Mouse (Mus musculus) intestine, embryonic 15.5 days (tissue): ENCODE measurements at regions not wholly inside any gene's neighbourhood (a gene's known extent, or its start where the extent isn't known, plus 50 kb on each side); places are given as distances from the start of the nearest gene placed in this dataset.

Source experiments
- ATAC-seq: fragments of 200-750 bp; cut with Nextera tagmentation; 2 replicates; pipeline ENCODE4 v1.8.0; 2017; ENCODE audit warnings: moderate TSS enrichment, moderate library complexity
- H3K27ac ChIP-seq: fragments of 300-500 bp; sonication (generic); 2 replicates; pipeline ENCODE4 v1.5.1; 2015; ENCODE audit warnings: mild to moderate bottlenecking, inconsistent platforms
- H3K27me3 ChIP-seq: fragments of 300-500 bp; sonication (generic); replicated peaks from 2 replicates; pipeline ENCODE4 v1.6.1; 2015; ENCODE audit warnings: inconsistent platforms
- H3K36me3 ChIP-seq: fragments of 300-500 bp; sonication (generic); 2 replicates; pipeline ENCODE4 v1.6.1; 2015; ENCODE audit warnings: inconsistent platforms
- H3K4me1 ChIP-seq: fragments of 300-500 bp; sonication (generic); replicated peaks from 2 replicates; pipeline ENCODE4 v1.6.1; 2015; ENCODE audit warnings: inconsistent platforms
- H3K4me2 ChIP-seq: fragments of 300-500 bp; sonication (generic); replicated peaks from 2 replicates; pipeline ENCODE4 v1.6.1; 2015; ENCODE audit warnings: mild to moderate bottlenecking, inconsistent platforms
- H3K4me3 ChIP-seq: fragments of 300-500 bp; sonication (generic); replicated peaks from 2 replicates; pipeline ENCODE4 v1.5.1; 2015; ENCODE audit warnings: inconsistent platforms
- H3K9ac ChIP-seq: fragments of 300-500 bp; sonication (generic); 2 replicates; pipeline ENCODE4 v1.6.1; 2015; ENCODE audit warnings: inconsistent platforms
- H3K9me3 ChIP-seq: fragments of 300-500 bp; sonication (generic); 2 replicates; pipeline ENCODE4 v1.6.1; 2016; ENCODE audit warnings: inconsistent platforms
- WGBS: fragments of 180-500 bp; shearing (Covaris S2); methylation state at CpG from one replicate; pipeline ENCODE4 v1.1.7; 2015; 5-methylcytosine and 5-hydroxymethylcytosine counted together

DNA sequence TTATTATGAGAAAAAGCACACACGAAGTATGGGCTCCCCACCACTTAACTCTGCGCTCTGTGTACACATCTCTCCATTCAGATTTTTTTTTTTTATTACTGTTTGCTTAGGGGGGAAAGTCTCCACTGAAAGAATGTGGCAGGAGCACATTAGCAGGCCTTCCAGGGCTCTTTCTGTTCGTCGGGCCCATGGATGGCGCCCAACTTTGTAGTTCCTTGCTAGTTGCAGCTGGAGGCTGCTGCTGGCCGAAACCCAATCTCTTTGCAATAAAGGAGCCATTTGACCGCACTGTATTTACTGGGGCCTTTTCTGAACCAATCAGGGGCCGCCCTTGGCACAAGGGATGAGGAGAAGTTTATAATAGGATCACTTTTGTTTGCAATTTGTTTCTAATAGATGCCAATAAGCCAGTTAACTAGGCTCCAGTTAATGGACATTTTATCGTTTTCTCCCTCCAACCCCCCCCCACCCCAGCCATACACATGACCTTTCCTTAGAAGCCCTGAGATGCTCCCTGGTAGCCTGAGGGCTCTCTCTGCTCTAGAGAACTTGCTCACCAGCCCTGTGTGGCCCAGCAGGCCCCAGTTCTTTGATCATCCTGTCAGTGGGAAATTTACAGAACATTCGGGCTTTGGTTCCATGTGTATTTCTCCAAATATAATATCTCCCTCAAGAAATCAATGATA lies 104.3 kb downstream of the Evx1 start:
- H3K27me3 ChIP-seq: no peaks in the 10 kb centered on the region
- H3K9me3 ChIP-seq: no peaks in the 10 kb centered on the region
- H3K36me3 ChIP-seq: no peaks in the 10 kb centered on the region
- peak overlapping the region; percentile 52 for H3K27ac ChIP-seq
- ATAC-seq: peak; percentile 76
- H3K4me2 ChIP-seq: peak overlapping the region; percentile 26; the same call in 1 of the 2 replicates
- WGBS: 17% methylated on average over 10 of the region's 10 CpGs
- no peak overlapping the region for H3K4me3 ChIP-seq
- peaks cover 13% of the 10 kb centered on the region; the same call in 1 of the 2 replicates for H3K4me1 ChIP-seq
- no peak overlapping the region for H3K9ac ChIP-seq

DNA sequence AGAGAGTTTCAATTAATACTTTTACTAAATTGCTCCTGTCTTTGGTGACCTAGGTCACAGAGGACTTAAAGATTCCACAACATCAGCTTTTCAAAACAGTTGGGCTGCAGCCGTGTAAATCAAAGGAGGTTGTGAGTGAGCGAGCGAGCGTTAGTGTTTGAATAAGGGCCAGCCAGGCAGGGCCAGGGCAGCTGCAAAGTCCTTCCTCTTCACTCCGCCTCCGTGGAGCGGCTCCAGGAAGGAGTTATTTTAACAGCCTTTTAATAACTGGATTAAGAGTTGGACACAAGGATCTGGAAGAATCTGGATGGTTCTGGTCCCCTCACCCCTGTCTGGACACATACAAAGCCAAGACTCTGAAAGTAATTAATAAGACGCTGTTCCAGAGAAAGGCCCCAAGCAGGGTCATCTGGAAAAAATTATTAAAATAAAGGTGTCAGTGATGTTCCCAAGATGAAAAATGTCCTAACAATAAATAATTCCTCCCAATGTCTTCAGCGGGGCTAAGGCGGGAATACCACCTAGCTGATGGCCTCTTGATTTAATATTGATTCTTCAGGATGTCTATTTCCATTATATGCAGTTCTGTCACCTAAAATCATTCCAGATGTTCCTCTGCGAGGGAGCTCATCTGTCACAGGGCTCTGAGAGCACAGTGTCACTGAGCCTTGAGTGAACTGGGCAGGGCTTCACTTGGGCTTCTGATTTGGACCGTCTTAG lies 105.3 kb downstream of the Evx1 start:
- peak; percentile 71 for ATAC-seq
- WGBS: 19% methylated on average over 12 of the region's 12 CpGs
- 0 out of 2 replicates have a peak overlapping the region, but pooled peaks have one; percentile 15 for H3K27ac ChIP-seq

DNA sequence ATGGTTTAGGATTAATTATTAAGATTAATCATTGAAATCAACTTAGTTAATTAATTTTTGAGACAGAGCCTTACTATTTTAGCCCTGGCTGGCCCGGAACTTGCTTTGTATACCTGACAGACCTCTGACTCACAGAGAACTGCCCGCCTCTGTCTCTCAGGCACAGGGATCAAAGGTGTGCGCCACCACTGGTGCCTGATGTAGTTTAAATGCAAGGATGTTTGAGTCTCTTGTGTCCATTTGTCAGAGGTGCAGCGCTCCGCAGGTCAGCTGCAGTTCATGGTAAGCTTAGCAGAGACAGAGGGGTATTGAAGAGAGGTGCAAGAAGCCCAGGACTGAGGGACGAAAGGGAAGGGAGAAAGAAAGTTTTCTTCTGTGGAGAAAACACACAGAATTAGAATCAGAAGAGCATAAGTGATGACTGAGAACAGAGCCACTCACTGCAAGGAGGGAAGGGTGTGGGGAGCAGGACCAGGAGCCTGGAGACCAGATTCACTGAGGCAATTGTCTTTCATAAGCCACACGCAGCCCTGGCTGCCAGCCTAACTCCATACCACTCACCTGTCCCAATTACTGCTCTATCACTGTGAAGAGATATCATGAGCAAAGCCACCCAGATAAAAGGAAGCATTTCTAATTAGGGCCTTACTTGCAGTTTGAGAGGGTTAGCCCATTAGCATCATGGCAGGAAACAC lies 107.1 kb downstream of the Evx1 start:
- Histone ChIP-seq H3K36me3 (no peaks in the 10 kb centered on the region), H3K27me3 (no peaks in the 10 kb centered on the region), H3K4me2 (no peak overlapping the region), H3K9ac (no peak overlapping the region), H3K4me3 (no peak overlapping the region), H3K4me1 (peaks cover 13% of the 10 kb centered on the region; the same call in 1 of the 2 replicates), H3K9me3 (no peaks in the 10 kb centered on the region), H3K27ac (no peak overlapping the region)
- 88% methylated on average over 7 of the region's 7 CpGs for WGBS
- no peak for ATAC-seq

More for the DNA sequence above, 105.3 kb downstream of the Evx1 start:
- H3K27me3 ChIP-seq: no peaks in the 10 kb centered on the region
- H3K9ac ChIP-seq: no peak overlapping the region
- H3K36me3 ChIP-seq: no peaks in the 10 kb centered on the region
- H3K4me1 ChIP-seq: peaks cover 13% of the 10 kb centered on the region; the same call in 1 of the 2 replicates
- no peak overlapping the region for H3K4me2 ChIP-seq
- no peak overlapping the region for H3K4me3 ChIP-seq
- no peaks in the 10 kb centered on the region for H3K9me3 ChIP-seq

DNA sequence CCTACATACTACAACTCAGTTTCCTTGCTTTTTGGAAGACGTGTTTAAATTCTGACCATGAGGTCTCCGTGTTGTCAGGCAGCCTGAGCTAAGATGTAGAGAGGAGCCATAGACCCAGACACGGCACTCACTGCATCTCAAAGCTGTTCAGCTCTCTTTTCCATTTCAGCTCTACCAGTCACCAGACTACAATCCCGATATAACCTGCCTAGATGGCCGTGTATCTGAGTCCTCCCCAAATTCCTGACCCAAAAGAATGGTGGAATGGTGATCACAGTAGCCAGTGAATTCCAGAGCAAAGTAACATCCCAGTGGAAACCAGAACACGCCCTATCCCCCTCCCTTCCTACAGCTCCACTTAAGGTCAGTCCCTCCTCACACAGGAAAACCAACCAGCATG lies 108.5 kb downstream of the Evx1 start:
- Histone ChIP-seq H3K27ac (no peak overlapping the region), H3K9me3 (no peaks in the 10 kb centered on the region), H3K4me3 (no peak overlapping the region), H3K4me2 (no peak overlapping the region), H3K27me3 (no peaks in the 10 kb centered on the region), H3K9ac (no peak overlapping the region), H3K4me1 (peaks cover 13% of the 10 kb centered on the region; the same call in 1 of the 2 replicates), H3K36me3 (no peaks in the 10 kb centered on the region)
- 87% methylated on average over 6 of the region's 6 CpGs for WGBS
- no peak for ATAC-seq

DNA sequence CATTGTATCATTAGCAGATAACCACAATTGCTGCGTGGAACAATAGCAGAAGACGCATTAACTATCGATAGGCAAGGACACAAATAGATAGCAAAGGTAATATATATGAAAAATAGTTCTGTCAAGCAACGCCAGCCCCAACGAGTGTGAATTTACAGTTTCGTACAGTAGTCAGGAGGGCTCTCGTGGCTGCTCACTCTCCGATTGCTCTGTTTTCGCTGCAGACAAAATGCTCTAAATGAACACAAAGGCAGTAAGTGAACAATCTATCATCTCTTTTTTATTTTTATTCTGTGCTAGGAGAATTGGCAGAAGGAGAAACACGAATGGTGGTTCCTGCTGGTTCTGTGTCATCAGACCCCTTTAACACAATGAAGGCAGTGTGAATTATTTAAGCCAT lies 109.4 kb downstream of the Evx1 start:
- no peaks in the 10 kb centered on the region for H3K9me3 ChIP-seq
- no peaks in the 10 kb centered on the region for H3K27me3 ChIP-seq
- no peak overlapping the region for H3K9ac ChIP-seq
- ATAC-seq: no peak
- peaks cover 9% of the 10 kb centered on the region; the same call in 1 of the 2 replicates for H3K4me1 ChIP-seq
- H3K36me3 ChIP-seq: no peaks in the 10 kb centered on the region
- H3K4me3 ChIP-seq: no peak overlapping the region
- WGBS: 72% methylated on average over 10 of the region's 10 CpGs
- no peak overlapping the region for H3K4me2 ChIP-seq
- no peak overlapping the region for H3K27ac ChIP-seq

DNA sequence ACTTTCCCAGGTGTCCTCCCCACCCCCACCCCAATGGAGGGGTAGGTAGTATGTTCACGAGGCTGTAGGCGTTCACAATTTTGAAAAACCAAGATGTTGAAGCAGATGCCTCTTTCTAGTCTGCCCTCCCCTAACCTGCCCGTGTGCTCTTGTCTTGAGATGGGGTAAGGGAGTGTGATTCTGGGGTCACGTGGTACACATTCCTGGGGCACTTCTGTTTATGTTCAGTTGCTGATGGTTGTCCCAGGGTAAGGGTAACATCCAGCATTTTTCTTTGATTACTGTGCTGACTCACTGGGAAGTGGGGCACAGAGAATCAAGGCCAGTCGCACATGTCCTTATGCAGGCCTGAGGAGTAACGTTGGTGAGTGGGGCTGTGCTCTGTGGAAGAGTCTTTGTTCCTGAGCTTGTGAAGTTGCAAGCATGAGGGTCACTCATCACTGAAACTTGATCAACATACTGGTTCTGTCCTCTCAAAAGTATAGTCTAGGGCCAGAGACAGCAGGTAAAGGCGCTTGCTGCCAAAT lies 110.3 kb downstream of the Evx1 start:
- Histone ChIP-seq H3K36me3 (no peaks in the 10 kb centered on the region), H3K9ac (no peak overlapping the region), H3K9me3 (no peaks in the 10 kb centered on the region), H3K4me2 (no peak overlapping the region), H3K4me1 (peaks cover 5% of the 10 kb centered on the region; the same call in 1 of the 2 replicates), H3K27ac (no peak overlapping the region), H3K27me3 (no peaks in the 10 kb centered on the region), H3K4me3 (no peak overlapping the region)
- 57% methylated on average over 7 of the region's 7 CpGs for WGBS
- ATAC-seq: peak; percentile 23; the same call in 1 of the 2 replicates

DNA sequence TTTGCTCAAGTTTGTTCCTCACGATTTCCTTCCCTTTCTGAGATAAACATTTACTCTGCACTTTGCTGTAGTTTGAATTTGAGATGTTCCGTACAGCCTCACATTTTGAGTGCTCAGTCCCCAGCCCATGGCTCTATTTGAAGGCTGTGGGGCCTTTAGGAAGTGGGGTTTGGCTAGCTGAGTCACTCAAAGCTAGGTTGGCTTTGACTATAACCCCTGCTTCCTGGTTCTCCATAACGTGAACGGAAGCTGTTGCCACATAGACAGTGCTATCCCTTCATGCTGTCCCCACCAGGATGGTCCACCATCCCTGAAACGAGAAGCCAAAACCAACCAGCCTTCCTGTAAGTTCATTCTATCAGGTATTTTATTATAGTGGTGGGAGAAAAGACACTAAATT lies 111.1 kb downstream of the Evx1 start:
- Histone ChIP-seq H3K9ac (no peak overlapping the region), H3K4me2 (no peak overlapping the region), H3K36me3 (no peaks in the 10 kb centered on the region), H3K9me3 (no peaks in the 10 kb centered on the region), H3K27me3 (no peaks in the 10 kb centered on the region), H3K4me1 (no peaks in the 10 kb centered on the region), H3K4me3 (no peak overlapping the region), H3K27ac (no peak overlapping the region)
- 69% methylated on average over 5 of the region's 5 CpGs for WGBS
- no peak for ATAC-seq

DNA sequence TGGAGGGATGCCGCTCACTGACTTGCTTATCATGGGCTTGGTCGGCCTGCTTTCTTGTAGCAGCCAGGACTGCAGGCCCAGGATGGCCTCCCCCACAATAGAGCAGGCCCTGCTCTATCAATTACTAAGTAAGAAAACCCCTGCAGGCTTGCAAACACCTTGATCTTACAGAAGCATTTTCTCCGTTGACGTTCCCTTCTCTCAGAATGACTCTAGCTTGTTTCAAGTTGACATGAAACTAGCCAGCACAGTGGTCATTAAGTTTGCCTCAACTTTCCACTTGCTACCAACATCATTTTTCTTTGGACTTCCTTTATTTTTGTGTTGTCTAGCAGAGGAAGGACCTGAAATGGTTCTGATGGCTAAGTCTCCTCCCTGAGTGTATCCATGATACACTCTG lies 111.8 kb downstream of the Evx1 start:
- no peaks in the 10 kb centered on the region for H3K9me3 ChIP-seq
- no peak overlapping the region for H3K27ac ChIP-seq
- no peak for ATAC-seq
- H3K4me3 ChIP-seq: no peak overlapping the region
- WGBS: 97% methylated on average over 4 of the region's 4 CpGs
- H3K4me2 ChIP-seq: no peak overlapping the region
- H3K4me1 ChIP-seq: no peaks in the 10 kb centered on the region
- H3K36me3 ChIP-seq: no peaks in the 10 kb centered on the region
- no peak overlapping the region for H3K9ac ChIP-seq
- no peaks in the 10 kb centered on the region for H3K27me3 ChIP-seq

DNA sequence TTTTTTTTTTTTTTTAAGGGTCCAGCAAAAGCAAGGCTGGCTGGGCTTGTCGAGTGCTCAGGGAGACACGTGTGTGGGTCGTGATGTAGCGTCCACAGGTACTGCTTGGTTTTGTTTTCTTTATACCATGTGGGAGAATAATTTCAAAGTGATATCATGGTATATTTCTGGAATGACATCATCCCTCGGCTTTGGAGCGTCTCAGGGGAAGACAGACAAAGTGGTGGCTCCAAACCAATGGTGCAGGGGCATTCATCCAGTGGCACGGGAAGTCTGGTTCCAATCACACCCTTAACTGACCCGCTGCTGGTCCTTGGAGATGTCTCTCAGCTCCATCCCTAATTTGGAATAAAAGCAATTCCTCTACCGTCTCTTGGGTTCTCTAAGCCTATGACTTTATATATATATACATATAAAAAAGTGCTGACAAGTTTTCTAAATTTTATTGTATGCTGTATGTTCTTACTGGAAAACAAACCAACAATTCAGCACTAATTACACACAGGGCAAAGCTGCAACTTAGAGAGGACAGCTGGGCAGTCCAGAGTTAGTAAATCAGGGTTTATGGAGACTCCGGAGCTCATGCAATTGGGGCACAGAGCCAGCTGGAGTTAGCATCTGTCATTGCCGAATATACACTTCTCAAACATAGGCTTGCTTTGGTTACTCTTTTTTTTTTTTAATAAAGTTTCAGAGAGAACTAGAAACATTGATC lies 115.3 kb downstream of the Evx1 start:
- no peaks in the 10 kb centered on the region for H3K9me3 ChIP-seq
- H3K4me1 ChIP-seq: no peaks in the 10 kb centered on the region
- no peaks in the 10 kb centered on the region for H3K36me3 ChIP-seq
- no peaks in the 10 kb centered on the region for H3K27me3 ChIP-seq
- WGBS: 35% methylated on average over 11 of the region's 11 CpGs
- no peak overlapping the region for H3K4me3 ChIP-seq
- H3K4me2 ChIP-seq: no peak overlapping the region
- H3K27ac ChIP-seq: 0 out of 2 replicates have a peak overlapping the region, but pooled peaks have one; percentile 5
- peak; percentile 34 for ATAC-seq
- H3K9ac ChIP-seq: no peak overlapping the region

DNA sequence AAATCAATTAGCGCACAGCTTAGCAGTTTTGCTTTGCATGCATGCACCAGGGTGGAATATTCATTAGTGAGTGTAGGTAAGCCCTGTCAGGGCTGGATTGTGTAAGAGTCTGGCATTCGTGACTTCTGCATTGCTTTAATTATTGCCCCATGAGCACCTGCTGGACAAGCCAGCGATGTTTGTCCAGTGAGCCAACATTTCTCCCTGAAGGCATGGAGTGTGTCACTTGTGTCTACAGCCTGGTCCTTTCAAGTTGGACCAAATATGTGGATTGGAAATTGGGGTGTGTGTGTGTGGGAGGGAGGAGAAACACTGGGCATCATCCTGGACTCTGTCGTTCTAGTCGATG lies 115.9 kb downstream of the Evx1 start:
- no peak overlapping the region for H3K4me2 ChIP-seq
- WGBS: 63% methylated on average over 5 of the region's 5 CpGs
- no peak overlapping the region for H3K27ac ChIP-seq
- no peaks in the 10 kb centered on the region for H3K27me3 ChIP-seq
- H3K4me1 ChIP-seq: no peaks in the 10 kb centered on the region
- no peak overlapping the region for H3K9ac ChIP-seq
- H3K4me3 ChIP-seq: no peak overlapping the region
- H3K36me3 ChIP-seq: no peaks in the 10 kb centered on the region
- ATAC-seq: no peak
- H3K9me3 ChIP-seq: no peaks in the 10 kb centered on the region

DNA sequence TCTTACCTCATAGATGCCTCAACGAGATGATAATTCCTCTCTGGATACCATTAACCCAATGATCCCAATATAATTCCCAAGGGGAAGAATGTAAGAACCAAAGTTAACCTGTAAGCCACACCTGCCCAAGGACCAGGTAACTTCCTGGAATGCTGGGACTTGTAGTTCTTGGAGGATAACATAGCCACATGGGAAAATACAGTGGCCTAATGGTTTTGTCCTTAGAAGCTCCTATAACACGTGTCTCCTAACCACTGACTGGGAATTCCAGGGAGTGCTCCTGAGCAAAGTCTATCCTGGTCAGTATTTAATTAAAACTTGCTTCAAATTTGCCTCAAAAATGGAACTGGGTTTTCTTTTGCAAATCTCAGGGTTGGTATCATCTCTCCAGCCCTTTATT lies 119.9 kb downstream of the Evx1 start:
- no peaks in the 10 kb centered on the region; the same call in 1 of the 2 replicates for H3K27me3 ChIP-seq
- WGBS: 76% methylated on average over 2 of the region's 2 CpGs
- no peaks in the 10 kb centered on the region for H3K9me3 ChIP-seq
- H3K27ac ChIP-seq: no peak overlapping the region
- 0 out of 2 replicates have a peak, but pooled peaks cover under 1% of the 10 kb centered on the region for H3K4me1 ChIP-seq
- ATAC-seq: no peak
- no peak overlapping the region for H3K4me3 ChIP-seq
- H3K9ac ChIP-seq: no peak overlapping the region
- no peaks in the 10 kb centered on the region for H3K36me3 ChIP-seq
- no peak overlapping the region for H3K4me2 ChIP-seq

DNA sequence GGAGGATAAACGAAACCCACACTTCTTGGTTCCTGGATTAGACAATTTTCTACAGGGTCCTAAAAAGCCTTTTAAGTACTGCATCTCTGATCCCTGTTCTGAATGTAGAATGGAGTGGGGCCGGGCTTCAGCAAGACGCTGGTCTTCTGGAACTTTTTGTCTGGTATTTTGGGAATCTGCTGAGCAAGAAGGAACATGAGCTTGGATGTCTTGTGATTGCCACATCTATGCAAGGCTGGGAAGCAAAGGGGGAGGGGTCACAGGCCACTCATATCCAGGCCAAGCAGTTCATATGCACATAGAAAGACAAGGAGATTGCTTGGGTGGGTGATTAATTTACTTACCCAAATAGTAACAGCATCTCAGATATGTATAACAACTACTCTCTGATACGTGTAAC lies 121.5 kb downstream of the Evx1 start:
- no peak overlapping the region for H3K27ac ChIP-seq
- no peak overlapping the region for H3K9ac ChIP-seq
- no peaks in the 10 kb centered on the region for H3K9me3 ChIP-seq
- H3K4me1 ChIP-seq: 0 out of 2 replicates have a peak, but pooled peaks cover 4% of the 10 kb centered on the region
- no peaks in the 10 kb centered on the region; the same call in 1 of the 2 replicates for H3K27me3 ChIP-seq
- no peak for ATAC-seq
- H3K4me2 ChIP-seq: no peak overlapping the region
- no peaks in the 10 kb centered on the region for H3K36me3 ChIP-seq
- H3K4me3 ChIP-seq: no peak overlapping the region
- WGBS: 66% methylated on average over 4 of the region's 4 CpGs
